Mouse (Mus musculus) megakaryocyte, adult 5-6 weeks (primary cell): ENCODE data around the gene Commd9. TPM values are rescaled to one million over a fixed set of nuclear protein-coding genes. Genes with fewer than 3 reads are reported as not detected.

Experiments used
- ATAC-seq: 2 replicates; pipeline ENCODE4 v1.8.0; 2016; ENCODE audit warnings: mild to moderate bottlenecking, inconsistent platforms; ENCODE audit not compliant: poor library complexity, severe bottlenecking
- total RNA-seq, 2 experiments: library from RNA; stranded (forward) in 1 of 2; stranded (reverse) in 1 of 2; fragments of 153-499, 151-499 nt in 1 of 2; fragments of 221-1000, 200-1000 nt in 1 of 2; gene quantifications; 2 replicates each; pipeline versions ENCODE4 v1.2.3 to v1.2.4; 2015 to 2017

Gene Commd9
- total RNA-seq, 2 experiments from 2014 or later: 7.9 to 49.2 TPM

DNA sequence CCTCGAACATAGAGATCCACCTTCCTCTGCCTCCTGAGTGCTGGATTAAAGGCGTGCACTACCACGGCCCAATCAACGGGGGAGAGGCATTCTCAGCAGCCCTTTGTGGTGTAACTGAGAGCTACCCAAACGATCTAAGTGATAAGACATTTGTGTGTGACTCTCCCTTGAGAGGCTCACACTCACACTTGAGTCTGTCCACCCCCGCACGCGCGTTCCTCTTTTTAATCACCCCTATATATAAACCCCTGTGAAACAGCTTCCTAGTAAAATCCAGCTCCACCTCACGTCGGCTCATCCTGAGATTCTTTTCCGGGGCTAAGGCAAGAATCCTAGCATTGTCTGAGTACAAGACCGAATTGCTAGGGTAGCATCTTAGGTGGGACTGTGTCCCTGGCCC lies 22.7 kb downstream of the Commd9 start:
- no peak for ATAC-seq

DNA sequence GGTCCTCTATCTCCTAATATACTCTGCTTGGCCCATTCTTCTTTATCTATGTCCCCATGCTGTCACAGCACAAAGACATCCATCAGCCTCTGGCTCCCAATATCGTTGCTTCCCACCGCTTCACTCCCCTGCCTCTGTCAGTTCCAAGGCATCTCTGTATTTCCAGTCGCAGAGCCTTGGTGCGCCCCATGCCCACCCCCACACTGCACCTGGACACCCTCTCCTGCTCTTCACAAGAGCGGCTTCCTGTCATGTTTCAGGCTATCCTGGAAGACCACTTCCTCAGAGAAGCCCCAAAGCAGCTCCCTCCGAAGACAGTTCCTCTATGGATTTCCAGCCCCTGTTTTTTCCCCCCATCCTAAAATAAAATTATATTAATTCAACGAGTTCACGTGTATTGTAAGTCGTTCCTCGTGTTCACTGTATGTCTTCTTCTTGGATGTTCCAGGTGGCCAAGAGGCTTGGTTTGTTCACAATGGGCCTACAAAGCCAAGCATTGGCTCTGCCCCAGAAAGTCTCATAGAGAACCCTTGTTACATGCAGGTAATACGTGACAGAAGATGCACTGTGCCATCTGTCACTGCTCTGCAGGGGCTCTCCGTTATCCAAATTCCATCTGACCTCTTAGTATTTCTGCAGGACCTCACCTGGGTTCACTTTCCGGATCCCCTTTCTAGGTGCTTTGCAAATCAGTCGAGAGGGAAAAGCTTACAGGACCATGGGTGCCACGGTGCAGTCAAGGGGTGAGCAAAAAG lies 23.5 kb downstream of the Commd9 start:
- ATAC-seq: no peak

DNA sequence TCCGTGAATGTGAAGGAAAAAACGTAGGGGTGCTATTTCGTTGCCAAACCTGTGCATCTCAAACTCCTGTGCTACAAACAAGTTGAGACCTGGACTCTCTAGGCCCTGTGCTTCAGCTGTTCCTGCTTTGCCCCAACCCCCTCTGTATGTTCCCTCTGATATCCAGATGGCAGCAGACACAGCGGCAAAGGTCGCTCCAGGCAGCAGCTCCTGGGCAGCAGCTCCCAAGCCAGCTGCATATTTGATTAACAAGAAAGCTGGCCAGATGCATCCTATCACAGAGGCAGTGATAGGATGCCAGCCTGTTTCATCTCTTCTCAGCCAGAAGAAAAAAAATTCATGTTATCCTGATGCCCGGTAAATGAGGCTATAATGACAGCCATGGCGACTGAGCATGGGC lies 32.5 kb downstream of the Commd9 start:
- no peak for ATAC-seq

DNA sequence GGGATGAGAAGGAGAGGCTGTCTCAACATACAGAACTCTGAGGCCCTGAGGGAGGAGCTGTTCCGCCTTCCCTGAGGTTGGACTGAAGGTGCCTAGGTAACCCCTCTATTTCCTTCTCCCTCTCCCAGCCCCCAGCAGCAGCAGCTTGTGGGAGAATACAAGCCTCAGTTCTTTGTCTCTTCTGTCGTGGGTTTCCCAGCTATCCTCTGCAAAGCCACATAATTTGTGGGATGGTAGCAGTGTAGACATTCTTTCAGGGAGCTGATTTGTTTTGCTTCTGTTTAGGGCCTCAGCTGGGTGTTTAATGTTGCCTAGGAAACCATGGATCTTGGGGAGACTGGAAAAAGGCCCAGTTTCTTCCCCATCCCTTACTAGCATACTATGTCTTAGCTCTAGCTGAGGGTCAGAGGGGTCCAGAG lies 34.1 kb downstream of the Commd9 start:
- ATAC-seq: no peak

DNA sequence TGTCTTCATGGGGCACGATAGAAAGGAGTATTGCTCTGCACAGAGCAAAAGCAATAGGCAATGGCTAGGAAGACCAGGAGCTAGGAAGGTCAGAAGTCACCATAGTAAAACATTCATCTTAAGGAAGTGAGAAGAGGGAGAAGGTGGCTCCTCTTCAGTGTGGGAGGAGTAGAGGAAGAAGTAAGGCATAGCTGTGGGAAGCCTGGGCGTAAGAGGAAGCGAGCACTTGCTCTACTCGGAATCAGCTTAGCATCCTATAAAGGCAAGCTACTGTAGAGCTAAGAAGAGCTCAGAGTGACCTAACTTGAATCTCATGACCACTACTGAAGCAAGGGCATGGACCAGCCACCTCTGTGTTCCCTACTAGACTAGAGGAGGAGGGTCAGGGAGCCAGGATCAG lies 36.3 kb downstream of the Commd9 start:
- peak; percentile 76 for ATAC-seq

DNA sequence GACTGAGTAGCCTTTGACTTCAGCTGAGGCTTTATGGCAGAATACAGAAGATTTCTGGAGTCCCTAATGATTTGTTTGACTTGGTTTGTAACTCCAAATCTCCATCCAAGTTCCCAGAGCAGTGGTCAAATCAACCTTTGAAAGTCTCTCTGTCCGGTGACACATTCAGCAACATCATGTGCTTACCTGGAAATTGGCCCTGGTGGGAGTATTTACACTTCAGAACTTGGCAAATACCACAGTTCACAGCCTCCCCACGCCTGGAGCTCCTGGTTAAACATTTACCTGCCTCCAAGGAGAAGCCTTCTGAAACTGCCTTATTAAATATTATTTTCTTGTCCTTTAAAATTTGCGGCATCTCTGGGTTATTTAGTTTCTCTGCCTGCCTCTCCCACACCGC lies 37.1 kb downstream of the Commd9 start:
- no peak for ATAC-seq

DNA sequence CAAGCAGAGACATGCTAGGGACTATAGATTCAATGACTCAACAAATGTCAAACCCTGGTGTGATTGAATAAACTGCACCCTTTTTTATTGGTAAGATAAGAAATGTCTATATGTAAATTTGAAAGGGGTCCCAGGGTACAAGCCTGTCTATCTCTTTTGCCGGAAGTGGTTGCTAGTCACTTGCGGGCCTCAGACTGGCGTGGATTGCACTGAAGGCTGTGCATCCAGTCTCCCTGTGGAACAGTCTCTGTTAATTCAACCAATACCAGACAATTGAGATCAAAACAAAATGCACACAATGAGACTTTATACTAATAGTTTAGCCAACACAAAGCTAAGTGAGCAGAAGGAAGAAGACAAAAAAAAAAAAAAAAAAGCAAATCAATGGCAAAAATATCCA lies 39.1 kb downstream of the Commd9 start:
- no peak for ATAC-seq

DNA sequence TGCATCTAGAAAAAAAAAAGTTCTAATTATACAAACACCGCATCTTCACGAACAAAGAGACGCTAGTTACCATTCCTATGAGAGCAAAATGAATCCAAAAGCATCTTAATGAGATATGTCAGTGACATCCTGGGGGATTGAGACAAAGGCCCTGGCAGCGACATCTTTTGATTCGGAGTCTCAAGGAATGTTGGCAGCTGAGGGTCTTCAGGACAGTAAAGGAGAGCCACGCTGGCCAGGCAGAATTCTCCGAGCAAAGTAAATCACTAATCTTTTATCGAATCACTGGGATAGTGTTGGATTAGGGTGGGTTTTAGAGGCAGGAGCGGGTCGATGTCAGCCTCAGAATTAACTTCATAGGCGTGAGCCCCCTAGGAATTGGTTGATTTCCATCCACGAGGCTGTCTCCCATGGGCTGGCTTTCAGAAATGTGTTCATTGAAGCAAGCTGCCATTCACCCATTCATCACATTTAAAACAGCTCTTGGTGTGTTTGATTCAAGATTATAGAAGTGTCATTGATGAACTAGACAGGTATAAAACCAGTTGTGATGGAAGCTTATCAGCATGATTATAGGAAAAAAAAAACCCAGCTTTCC lies 39.6 kb downstream of the Commd9 start:
- no peak for ATAC-seq

DNA sequence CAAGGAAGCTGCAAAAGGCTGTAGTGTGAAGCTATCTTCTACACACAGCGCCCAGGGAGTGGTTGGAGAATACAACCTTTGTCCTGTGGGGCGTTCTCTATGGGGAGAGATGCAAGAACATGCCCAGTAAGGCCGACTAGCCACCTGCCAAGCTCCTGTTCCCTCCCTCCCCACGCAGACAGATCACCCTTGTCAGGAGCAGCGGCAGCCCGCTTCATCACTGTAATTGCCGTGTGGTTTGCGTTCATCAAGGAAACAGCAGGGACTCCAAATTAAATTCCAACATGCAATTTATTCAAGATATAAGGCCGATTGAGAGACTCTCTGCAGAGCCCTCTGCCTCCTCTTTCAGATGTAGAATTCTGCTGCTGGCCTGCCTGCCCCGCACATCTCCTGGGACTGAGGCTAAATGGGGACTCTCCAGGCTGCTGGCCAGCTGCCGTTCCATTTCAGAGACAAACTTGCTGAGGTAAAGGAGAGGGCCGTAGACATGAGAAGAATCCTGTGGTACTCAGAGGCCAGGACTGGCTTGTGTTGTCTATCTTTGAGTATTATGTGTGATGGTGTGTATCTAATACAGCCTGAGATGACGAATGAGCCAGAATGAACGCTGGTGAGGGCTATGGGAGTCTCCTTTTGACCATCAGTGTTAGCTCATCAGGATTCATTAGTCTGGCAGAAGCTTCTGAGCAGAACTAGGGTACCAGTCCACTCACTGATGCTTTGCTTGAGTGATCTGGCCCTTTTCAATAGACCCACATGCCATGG lies 46.3 kb downstream of the Commd9 start:
- ATAC-seq: no peak

DNA sequence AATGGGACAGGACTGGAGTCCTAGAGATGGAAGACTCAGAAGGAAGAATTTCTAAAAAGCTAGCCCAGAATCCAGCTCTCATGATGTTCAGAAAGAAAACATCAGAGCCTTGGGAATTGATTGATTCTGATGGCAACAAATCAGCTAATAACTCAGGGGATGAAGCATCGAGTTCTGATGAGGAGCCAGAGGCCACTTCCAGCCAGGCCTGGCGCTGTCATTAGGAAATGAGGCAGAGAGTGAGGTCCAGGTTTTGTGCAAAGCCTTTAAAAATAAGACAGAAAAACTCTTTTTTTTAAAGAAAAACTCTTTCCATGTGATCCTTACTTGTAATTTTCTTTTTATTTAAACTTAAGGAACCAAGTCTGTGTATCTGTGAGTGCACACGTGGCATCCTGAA lies 47.3 kb downstream of the Commd9 start:
- no peak for ATAC-seq

DNA sequence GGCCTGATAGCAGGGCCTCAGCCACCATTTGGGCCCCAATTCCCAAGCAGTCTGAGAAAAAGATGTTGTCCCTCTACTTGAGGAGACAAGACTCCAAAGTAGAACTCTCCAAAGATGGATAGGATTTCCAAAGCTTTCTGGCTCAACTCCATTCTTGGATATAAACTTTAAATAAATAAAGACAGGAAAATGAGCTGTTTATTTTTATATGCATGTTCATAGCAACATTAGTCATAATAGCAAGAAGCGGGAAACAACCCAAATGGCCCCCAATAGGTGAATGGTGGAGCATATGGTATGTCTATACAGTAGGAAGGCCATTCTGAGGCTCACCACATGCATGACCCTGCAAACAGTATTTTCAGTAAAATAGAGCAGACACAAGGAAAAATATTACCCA lies 49.0 kb downstream of the Commd9 start:
- ATAC-seq: no peak

DNA sequence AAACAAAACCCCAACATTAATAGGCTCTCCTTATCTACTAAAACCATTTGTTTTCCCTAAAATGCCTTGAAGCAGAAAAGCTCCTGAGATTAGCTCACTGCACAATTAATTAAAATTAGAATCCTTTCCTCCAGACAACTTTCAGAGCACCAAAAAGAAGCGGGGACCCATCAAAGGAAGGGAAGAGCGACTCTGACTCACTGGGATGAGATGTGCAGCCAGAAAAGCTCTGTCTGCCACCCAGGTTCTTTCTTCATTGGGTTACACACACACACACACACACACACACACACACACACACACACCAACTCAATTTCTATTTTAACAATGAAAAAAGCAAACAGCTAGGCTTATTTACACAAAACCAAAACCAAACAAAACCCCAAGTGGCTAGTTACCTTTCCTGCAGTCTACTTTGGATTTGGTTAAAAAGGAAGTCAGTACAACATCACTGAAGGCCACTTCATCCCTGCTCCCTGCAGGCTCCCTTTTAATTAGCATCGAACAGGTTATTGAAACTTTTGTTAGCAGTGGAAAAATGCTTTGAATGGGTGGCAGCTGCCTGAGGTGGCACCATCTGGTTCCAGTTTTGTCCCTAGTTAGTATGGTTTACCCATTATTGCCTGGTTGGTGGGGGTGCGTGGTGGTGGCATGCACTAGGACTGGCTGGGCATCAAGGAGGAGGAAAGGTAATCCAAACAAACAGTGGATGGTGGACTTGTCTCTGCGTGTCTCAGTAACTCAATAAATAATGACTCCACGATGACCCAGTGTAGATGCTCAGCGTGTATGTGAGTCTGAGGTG lies 64.9 kb downstream of the Commd9 start:
- no peak for ATAC-seq

Other genes with a start within 250 kb of the Commd9 start
- gene Rag1, start 236.7 kb upstream of the Commd9 start, total RNA-seq (2015): 0.05 TPM in 1 of 2 replicates, not detected in the other
- gene Rag1, start 236.7 kb upstream of the Commd9 start, total RNA-seq (2017): 0.04 and 0.77 TPM in 2 replicates
- 21.2 and 22.0 TPM in 2 replicates for gene B230118H07Rik, start 236.7 kb upstream of the Commd9 start, total RNA-seq (2015)
- 17.8 and 19.7 TPM in 2 replicates for gene B230118H07Rik, start 236.7 kb upstream of the Commd9 start, total RNA-seq (2017)
- gene Traf6, start 207.8 kb upstream of the Commd9 start, total RNA-seq (2015): 27.7 and 30.2 TPM in 2 replicates
- 14.6 and 19.4 TPM in 2 replicates for gene Traf6, start 207.8 kb upstream of the Commd9 start, total RNA-seq (2017)
- 2.0 and 5.2 TPM in 2 replicates for gene Prr5l, start 3.2 kb upstream of the Commd9 start, total RNA-seq (2015)
- 4.1 TPM in 2 replicates for gene Prr5l, start 3.2 kb upstream of the Commd9 start, total RNA-seq (2017)